Mouse (Mus musculus): ENCODE results near the gene Dclk3.

Gene Dclk3

DNA sequence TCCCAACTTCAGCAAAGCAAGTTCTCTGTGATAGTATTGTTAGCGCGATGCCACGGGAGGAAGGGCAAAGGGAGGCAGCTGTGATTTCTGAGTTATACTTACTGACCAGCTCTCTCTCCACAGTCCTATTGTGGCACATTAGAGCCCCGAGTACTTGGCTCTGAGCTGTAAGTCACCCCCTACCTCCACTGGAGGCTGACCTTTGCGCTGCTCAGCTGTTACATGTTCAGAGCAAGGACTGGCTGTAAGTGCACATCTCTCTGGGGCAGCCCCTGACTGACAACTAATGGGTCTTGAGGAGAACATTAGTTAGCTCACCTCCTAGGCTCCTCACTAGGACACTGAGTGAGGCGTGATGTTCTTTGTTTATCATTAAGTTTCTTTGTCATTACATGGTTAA is 1.6 kb downstream of the Dclk3 start:
- DNase-seq = no peak

DNA sequence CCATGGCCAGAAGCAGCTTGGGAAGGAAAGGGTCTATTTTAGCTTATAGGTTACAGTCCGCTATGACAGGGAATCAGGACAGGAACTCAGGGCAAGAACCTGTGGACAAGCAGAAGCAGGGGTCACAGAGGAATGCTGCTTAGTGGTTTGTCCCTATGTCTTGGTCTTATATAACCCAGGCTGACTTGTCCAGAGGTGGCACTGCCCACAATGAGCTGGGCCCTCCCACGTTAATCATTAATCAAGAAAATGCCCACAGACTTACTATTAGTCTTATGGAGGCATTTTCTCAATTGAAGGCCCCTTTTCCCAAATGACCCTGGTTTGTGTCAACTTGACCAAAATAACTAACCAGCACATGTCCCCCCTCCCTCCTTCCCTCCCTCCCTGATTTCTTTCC is 2.3 kb downstream of the Dclk3 start:
- DNase-seq = no peak

DNA sequence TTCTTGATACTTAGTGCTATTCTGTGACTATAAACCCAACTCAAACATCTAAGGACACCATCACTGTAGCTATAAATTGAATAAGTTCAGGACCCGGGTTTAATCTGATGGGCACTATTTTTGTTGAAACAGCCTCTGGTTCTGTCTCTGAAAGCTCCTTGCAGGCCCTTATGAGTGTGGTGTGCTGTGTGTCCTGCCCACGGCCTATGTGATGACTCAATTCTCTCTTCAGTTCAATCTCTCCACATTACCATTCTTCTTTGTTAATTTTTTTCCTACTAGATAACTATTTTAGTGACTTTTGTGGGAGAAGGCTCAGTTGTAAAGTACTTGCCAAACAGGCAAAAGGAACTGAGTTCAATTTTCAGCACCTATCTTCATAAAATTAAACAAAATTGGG is 7.3 kb downstream of the Dclk3 start:
- DNase-seq = no peak

DNA sequence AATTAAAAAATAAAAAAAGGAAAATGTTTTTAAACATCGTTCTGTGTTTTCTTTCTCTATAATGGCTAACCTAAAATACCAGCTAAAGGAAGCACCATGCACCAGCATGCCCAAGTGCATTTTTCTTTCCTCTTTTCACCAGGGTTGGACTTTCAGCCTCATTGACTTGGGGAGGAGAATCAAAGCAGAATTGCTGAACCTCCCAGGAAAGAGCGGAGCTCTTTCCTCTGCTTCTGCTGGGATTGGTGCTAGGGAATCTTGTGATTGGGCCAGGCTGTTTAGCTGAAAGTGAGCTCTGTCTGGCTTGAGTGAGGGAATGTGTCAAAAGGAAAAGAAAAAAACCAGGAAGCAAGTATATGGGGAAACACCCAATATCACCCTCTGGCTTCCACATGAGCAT is 10.1 kb downstream of the Dclk3 start:
- DNase-seq = no peak

DNA sequence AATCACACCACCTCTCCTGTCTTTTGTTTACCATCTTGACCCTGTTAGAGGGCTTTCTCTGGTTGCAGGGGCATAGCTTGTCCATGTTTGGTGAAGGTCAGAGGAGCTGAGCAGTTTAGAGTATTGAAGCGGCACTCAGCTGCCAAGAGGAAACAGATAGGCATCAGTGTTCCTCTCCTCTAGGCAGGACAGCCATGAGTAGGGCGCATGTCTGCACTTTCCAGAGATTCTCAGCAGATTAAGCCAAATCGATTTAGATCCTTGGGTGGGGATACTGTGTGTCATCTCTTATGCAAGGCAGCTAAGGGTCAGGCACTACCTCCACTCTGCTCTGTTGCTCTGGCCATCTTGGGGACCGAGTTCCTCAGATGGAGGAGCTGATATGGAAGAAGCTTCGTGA is 11.0 kb downstream of the Dclk3 start:
- DNase-seq = no peak

DNA sequence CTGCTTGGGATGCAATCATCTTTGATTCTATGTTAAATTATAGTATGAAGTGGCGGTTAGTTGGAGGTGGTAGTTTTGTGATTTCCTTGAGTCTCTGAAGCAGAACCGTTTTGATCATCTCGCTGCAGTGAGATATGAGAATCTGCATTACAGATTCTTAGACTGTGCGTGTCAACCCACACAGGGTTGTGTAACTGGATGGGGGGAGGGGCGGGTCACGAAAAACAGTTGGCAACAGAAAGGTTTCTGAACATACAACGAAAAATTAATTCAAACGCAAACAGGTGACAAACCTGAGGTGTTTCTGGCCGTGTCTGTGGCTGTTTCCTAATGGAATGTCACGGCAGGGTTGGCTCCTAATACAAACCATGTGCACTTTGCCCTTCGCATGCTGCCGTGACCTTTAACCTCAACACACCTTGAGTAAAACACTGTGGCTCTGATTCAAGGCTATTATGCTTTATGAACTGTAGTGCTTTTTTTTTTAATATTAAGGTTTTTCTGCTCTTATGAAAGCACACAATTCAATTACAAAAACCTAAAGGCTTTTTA is 12.0 kb downstream of the Dclk3 start:
- no peak for DNase-seq

DNA sequence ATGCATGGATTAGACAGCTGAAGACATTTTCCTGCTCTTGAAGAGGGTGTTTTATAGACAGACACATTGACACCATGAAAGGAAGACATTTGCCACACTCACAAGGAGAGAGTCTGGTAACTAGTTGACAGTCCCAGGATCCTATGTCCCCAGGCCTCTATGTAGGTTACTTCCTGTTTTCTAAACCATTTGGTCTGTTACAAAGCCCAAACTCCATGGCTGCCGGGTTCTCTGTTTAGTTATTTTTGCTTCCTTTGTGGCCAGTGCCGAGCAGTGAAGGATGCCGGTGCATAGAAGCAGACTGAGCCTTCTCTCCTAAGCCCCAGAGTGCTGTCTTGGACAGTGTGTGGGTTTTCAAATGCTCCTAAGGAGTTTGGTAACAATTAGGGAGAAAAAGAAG is 15.0 kb downstream of the Dclk3 start:
- no peak for DNase-seq

DNA sequence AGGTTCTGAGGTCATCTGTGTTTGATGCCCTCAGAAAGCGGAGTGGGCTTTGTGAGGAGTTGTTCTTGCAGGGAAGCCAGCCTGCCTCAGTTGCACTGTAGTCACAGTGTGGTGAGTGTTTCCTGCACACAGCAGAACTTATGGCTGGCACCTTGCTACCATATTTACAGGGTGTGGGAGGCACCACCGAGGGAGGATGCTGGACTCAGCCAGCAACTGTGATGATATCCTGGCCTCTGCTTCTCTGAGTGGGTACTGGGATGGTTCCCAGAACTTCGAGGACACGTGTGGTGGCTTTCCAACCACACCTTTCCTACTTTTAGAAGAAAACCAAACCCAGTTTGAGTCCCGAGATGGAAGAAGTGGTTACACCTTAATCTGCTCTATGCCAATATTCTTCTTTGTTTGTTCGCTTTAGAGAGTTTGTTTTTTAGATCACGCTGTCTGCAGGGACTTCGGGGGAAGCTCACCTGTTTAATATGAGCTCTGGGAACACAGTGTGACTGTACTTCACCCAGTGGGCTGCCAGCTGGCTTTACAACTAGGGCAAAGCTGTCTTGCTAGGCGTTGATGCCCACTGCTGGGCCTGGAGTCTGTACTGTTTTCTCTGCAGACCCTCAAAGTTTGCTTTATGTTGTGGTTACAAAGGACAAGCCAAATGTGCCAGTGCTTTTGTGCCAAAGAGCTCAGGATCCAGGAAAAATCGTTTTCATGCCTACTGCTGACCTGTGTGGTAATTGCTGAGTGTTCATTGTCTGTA is 18.5 kb downstream of the Dclk3 start:
- DNase-seq = no peak

DNA sequence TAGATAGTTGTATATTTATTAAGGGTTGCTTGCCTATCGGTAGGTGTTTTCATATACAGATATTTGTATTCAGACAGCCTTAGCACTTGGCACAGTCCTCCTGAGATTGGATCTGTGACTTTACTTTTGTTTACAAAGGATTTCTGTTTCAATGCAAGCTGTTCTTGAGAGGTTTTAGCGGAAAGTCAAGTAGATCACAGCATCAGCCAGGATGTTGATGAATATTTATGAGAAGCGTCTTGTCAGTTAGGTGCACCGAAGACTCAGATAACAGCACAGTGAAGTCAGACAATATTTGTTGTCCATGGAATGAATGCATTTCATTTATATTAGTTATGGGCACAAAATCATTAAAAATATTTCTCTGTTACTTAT is 19.0 kb downstream of the Dclk3 start:
- DNase-seq = no peak

DNA sequence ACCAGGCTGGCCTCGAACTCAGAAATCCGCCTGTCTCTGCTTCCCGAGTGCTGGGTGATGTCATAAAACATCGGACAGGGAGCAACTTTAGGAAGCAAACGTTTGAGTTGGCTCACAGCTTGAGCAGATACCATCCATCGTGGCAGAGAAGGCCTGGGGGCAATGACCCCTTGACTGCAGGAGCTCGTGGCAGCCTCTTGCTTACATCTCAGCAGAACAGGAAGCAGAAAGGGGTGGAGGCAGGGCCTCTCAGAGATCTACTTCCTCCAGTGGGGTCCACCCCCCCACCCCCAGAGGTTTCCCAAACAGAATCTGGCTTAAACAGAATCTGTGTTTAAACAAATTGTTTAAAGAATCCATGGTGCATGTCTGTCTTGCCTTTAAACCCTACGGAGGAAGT is 20.6 kb downstream of the Dclk3 start:
- no peak for DNase-seq

DNA sequence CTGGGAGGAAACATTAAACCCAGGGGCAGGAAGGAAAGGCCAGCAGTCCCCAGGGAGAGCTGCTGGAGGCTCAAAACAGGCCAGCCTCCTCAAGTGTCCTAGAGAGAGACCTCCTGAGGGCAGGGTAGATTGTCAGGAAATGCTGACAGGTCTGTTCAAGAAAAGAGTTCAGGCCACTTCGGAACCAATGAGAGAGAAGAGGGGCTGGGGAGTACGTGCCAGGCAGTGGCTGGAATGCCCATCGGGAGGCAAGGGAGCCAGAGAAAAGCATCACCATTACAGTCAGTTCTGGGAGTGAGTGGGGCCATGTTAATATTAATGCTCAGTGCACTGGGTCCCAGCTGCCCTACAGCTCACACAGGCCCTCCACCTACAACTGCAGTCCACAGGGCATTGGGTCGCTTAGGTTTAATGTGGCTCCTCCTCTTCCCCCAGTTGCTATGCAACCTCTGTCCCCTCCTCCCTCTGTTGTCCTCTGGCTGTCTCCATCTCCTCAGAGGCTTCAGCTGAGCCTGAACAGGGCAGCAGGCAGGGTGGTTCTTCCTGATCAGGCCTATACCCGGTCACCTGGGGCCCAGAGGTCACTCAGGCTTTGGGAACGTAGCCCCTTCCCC is 21.4 kb downstream of the Dclk3 start:
- DNase-seq = no peak

DNA sequence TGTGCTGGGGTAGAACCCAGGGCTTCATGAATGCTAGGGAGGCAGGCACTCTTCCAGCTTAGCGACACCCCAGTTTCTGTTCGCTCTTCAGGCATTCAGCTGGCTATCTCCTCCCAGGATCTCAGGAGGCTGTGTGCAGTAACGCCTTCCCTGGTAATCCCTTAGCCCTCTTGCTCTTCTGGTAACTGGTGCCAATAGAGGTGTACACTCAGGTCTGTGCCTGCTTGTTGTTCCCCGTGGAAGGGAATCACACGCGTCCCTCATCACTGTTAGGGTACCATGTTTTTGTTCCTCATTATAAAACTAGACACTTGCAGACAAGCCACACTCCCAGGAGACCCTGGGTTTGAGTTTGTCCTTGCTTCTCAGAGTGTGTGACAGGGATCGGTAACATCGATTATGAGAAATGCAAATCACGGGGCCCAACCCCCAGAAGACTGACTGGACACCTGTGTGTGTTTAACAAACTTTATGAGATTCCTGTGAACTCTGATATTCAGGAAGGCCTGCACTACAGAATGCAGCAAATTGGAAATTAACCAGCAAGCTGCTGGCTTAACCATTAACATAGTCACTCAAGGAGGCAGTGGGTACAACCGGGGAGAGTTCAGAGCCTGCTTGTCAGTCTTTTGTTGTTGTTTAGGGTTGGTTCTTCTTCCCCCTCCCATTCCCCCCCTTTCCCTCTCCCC is 22.7 kb downstream of the Dclk3 start:
- DNase-seq = no peak

DNA sequence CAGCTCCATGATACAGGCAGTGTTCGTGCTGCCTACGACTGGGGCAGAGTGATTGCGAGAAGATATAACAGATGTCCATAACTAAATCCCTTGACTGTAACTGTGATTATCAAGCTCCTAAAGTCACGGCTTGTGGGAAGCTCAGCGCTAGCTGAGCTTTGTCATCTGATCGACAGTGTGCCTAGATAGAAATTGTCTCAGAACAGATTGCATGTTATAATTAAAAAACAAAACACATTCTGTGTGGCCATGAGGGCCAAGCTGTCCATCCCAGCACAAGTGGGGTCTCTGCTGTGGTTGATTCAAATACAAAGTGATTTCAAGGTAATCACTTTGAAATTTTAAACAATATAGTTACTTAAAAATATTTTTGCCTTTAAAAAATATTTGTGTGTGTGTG is 26.8 kb downstream of the Dclk3 start:
- no peak for DNase-seq

DNA sequence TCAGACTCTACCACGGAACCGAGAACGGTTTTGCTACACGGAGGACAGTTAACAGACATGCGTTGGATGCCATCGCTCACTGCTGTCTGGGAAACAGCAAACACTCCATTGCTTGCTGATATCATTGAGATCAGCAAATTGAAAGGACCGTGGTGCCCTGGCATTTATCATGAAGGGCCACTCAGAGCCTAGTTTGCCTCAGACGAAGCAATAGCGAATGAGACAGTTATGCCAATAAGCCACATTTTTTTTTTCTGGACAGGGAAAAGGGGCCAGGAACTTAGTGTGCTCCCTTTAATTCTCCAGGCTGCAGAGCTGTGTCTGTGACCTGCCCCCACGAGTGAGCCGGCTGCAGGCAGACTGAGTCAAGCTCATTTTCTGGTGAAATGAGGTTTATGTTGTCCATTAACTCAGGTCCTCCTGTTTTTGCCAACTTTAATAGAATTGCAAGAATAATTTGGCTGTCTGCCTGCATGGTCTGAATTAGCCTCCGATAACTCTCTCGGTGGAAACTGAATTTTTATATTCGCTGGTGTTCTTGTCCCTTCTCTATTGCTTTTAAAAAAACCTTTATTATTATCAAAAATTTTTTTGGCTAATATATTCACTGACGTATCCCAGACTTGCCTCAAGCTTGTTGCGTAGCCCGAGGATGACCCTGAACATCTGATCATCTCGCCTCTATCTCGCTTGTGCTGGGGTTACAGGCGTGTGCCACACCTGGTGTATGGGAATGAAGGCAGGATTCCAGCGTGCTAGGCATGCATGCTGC is 35.0 kb downstream of the Dclk3 start:
- DNase-seq = no peak

DNA sequence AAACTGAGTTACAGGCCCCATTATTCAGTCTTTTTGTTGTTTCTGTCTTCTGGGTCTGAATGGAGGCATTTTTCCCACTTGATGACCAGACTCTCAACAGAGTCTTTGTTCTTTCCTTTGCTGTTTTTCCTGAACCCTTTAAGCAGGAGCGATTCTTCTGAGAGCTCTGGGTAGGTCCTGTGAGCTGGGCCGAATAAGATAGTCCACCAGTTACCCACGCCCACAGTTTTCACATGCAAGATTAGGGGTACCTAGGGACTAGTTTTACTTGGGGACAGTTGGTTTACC is 35.5 kb downstream of the Dclk3 start:
- no peak for DNase-seq

DNA sequence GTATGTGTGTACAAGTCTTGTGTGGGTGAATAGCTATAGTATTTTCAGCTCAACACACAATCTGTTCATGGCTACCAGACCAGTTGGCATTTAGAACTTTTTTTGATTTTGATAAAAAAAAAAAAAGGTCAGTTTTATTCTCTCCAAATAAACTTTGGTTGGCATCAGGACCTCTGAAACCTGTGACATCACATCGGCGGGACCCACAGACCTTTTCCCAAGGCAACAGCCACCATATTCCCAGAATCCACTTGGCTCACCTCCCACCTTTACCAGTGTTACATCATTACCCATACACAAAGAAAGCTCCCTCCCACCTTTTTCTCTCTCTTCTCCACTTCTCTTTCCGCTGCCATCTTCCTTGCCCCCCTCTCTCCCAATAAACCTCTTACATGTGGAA is 36.4 kb downstream of the Dclk3 start:
- no peak for DNase-seq

DNA sequence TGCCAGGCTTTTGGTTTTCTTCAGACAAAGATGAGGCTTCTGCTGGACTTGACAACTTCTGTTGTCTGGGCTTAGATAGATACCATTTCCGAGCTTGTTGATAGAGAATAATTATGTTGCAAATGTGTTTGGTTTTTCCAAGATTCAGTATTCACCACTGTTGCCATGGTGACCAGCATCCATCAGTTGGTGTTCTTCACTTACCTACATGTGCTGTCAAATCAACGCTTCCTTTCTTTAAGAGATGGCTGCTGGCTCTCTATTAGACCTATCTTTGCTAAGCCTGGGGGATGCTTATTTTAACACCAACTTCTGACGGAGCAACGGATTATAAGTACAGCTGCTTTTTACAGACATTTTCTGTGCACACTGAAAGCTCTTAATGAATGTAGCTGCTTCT is 37.1 kb downstream of the Dclk3 start:
- DNase-seq = no peak

DNA sequence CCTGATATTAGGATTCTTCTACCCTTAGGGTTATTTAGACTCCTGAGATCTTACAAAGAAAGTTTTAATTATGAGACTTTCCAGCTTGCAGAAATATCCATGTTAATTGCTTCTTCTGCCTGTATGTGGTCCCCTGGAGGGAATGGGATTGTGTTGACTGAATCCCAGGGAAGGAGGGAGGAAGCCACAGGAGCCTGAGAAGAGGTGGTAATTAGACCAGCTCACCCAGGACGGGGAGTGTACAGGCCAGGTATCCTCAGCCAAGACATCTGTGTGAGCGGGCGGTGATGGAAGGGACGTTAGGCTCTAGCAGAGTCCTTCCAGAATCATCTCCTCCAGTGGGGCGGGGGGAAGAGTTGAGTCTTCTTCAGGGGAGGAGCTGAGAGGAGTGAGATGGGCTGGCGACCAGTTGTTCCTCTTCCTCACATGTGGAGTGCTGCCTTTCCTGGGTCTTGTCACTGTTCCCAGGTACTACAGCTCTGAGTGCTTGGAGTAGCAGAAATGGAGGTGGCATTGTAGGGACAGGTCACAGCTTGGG is 37.7 kb downstream of the Dclk3 start:
- DNase-seq = no peak

DNA sequence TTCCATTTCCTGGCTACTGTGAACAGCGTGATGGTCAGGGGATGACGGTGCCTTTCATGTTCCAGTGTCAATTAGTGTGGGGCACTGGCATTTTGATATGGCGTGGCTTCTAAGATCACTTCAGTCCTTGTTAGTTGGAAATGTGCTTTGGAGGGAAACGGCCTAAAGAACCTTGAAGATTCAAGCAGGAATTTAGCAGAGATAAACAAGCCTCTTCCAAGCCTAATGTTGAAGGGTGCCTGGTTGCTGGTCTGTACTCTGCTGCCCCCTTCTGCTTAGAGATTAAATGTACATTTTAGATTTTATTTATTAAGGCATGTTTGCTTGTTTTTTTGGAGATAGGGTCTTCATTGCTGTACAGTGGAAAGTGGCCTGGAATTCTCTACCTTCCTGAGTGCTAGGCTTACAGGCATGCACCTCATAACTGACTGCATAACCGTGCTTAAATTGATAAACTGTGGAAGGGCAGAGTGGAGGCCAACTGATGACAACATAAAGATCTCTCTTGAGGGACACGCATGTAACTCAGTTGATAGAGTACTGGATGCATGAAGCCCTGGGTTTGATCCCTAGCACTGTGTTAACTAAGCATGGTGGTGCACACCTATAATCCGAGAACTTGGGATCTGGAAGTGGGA is 40.1 kb downstream of the Dclk3 start:
- DNase-seq = no peak

DNA sequence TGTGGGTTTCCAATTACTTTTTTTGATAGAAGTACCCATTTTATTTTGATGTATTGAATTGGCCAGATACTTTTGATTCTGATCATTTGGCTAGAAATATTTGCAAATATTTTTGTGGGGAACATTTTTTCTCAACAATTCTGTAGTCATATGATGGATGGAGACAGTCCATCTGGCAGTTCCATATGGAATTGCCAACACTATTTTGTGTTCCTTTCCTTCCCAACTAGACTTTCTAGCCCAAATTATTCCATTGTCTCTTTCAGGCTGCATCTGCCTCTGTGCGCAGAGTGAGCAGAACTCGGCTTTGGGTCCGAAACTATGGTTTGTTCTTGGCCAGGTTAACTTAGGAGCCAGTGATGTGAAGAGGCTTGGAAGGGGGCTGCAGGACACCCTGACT is 42.1 kb downstream of the Dclk3 start:
- DNase-seq = no peak

DNA sequence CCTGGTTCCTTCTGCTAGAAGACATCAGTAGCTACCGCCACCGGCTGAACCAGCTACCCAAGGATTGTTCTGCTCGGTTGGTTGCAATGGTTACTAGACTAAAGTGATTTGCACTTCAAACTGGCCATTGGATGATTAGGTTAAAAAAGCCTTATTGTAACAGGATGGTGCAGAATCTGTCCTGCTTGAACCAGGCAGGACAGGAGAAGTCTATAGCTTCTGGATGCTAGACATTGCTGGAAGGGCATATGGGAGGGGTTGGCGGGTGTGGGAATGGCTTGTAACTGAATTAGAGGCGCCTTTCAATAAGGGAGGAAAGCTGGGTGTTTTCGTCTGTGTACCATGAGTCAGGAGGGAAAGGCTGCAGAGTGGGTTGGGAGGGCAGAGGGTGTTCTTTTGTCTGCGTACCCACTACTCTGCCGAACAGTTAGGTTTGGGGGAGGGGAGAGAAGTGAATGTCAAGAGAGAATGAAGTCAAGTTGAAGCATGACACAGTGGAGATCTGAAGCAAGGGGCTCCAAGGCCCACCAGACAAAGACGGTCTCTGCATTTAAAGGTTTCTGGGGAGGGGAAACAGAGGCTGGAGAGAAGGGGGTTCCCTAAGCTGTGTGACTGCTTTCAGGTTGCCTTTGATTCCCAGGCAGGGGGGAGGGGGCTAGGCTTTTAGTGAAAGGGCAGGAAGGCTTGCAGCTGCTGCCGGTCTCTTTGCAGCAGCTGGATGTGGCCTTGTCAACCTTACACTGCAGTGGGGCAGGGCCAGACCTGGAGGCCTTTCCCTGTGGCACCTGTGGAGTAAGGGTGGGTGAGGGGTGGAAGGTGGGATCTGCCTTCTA is 48.0 kb downstream of the Dclk3 start:
- DNase-seq = no peak

DNA sequence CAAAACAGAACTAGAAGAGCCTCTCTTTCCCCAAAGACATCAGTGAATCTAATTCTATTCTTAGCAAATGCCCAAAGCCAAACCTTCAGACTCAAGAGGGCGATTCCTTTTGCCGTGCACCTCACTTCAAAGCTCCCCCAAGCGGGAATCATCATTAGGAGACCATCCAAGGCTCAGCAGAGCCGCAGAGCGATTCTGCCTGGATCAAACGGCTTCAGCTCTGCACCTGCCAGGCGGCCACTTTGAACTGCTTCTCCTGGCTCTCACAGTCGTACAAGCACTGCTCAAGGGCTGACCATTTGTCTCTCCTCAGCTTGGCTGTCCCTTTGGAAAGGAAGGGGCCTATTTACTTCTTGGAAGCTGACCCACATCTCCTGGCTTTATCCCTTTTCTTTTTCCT is 51.7 kb downstream of the Dclk3 start:
- no peak for DNase-seq
